Mouse (Mus musculus) heart, embryonic 14.5 days (tissue): ENCODE measurements around the gene Rock2. TPM values are rescaled to one million over a fixed set of nuclear protein-coding genes. Genes with fewer than 3 reads are reported as not detected.

ENCODE experiments used
- ATAC-seq: fragments of 200-750 bp; cut with Nextera tagmentation; 2 replicates; pipeline ENCODE4 v1.8.0; 2017; ENCODE audit warnings: low read depth, moderate TSS enrichment; ENCODE audit not compliant: insufficient number of reproducible peaks, insufficient read depth, low FRiP score
- H3K27ac ChIP-seq, 2 experiments: fragments of 200-500 bp in 1 of 2; fragments of 300-500 bp in 1 of 2; sonication (generic) in 1 of 2; replicated peaks in 1 of 2; 2 replicates each; pipeline ENCODE4 v1.5.1; 2012 to 2014; ENCODE audit warnings: low read depth in 2 of 2, low read length in 2 of 2, control low read depth in 1 of 2, mild to moderate bottlenecking in 1 of 2, mixed read lengths in 1 of 2; ENCODE audit not compliant: control insufficient read depth in 1 of 2, insufficient read depth in 1 of 2
- H3K27me3 ChIP-seq: fragments of 300-500 bp; sonication (generic); 2 replicates; pipeline ENCODE4 v1.6.1; 2014; ENCODE audit warnings: mild to moderate bottlenecking, low read length, control low read depth; ENCODE audit not compliant: control insufficient read depth, insufficient read depth
- H3K36me3 ChIP-seq: fragments of 300-500 bp; sonication (generic); 2 replicates; pipeline ENCODE4 v1.6.1; 2014; ENCODE audit warnings: mild to moderate bottlenecking, control low read depth, low read length, mixed read lengths; ENCODE audit not compliant: control insufficient read depth, insufficient read depth
- H3K4me1 ChIP-seq, 2 experiments: fragments of 200-500 bp in 1 of 2; fragments of 300-500 bp in 1 of 2; sonication (generic) in 1 of 2; 2 replicates each; pipeline ENCODE4 v1.6.1; 2012 to 2014; ENCODE audit warnings: low read length in 2 of 2, control low read depth in 1 of 2, mixed read lengths in 1 of 2; ENCODE audit not compliant: control insufficient read depth in 2 of 2, insufficient read depth in 2 of 2
- H3K4me2 ChIP-seq: fragments of 300-500 bp; sonication (generic); 2 replicates; pipeline ENCODE4 v1.6.1; 2014; ENCODE audit warnings: mild to moderate bottlenecking, low read length
- H3K4me3 ChIP-seq, 2 experiments: fragments of 200-500 bp in 1 of 2; fragments of 300-500 bp in 1 of 2; sonication (generic) in 1 of 2; 2 replicates each; pipeline ENCODE4 v1.5.1; 2012 to 2014; ENCODE audit warnings: low read length in 2 of 2, mild to moderate bottlenecking in 2 of 2, control low read depth in 1 of 2, low read depth in 1 of 2, moderate library complexity in 1 of 2; ENCODE audit not compliant: control insufficient read depth in 1 of 2, insufficient read depth in 1 of 2
- H3K9ac ChIP-seq: fragments of 300-500 bp; sonication (generic); 2 replicates; pipeline ENCODE4 v1.6.1; 2014; ENCODE audit warnings: mild to moderate bottlenecking, low read length
- H3K9me3 ChIP-seq: fragments of 300-500 bp; sonication (generic); 2 replicates; pipeline ENCODE4 v1.6.1; 2016; ENCODE audit warnings: low read length, control low read depth; ENCODE audit not compliant: control insufficient read depth
- WGBS: fragments of 180-500 bp; shearing (Covaris S2); extraction: QIAGEN DNeasy Blood & Tissue Kit; methylation state at CpG from one replicate; pipeline ENCODE4 v1.1.7; 2014; 5-methylcytosine and 5-hydroxymethylcytosine counted together
- polyA plus RNA-seq: library from polyadenylated mRNA; unstranded; fragments of >200 nt; fragmentation: Nextera tagmentation; extraction: Ambion mirVana; gene quantifications from 2 replicates; pipeline ENCODE4 v1.2.1, GENCODE M21; 2014

Rock2 gene
- polyA plus RNA-seq, 1 experiment from 2014 or later = 24.8 TPM

- Histone ChIP-seq H3K4me1 (peaks cover 4 to 14% of the 10 kb centered on the region in 2 experiments; a peak in 3 of 4 replicates), H3K27me3 (no peaks in the 10 kb centered on the region), H3K4me2 (peak overlapping the region; percentile 89), H3K9ac (no peak overlapping the region), H3K4me3 (no peak overlapping the region), H3K36me3 (peaks cover 4% of the 10 kb centered on the region; the same call in 1 of the 2 replicates), H3K9me3 (no peaks in the 10 kb centered on the region), H3K27ac (no peak overlapping the region)
- 54% methylated on average over 6 of the region's 6 CpGs for WGBS
- ATAC-seq = no peak
Observed at GRCm38 (mm10) chr12:17000628-17001027, 105.9 kb downstream of the Rock2 start.

GRCm38 (mm10) chr12:17001211-17001610 is 106.5 kb downstream of the Rock2 start:
- 44% methylated on average over 4 of the region's 4 CpGs for WGBS
- H3K4me1 ChIP-seq = peaks cover 4 to 14% of the 10 kb centered on the region in 2 experiments; a peak in 3 of 4 replicates
- no peak overlapping the region for H3K4me2 ChIP-seq
- no peaks in the 10 kb centered on the region for H3K27me3 ChIP-seq
- no peak overlapping the region for H3K27ac ChIP-seq
- H3K36me3 ChIP-seq = no peaks in the 10 kb centered on the region
- no peaks in the 10 kb centered on the region for H3K9me3 ChIP-seq
- H3K9ac ChIP-seq = no peak overlapping the region
- H3K4me3 ChIP-seq = no peak overlapping the region
- no peak for ATAC-seq

- H3K27ac ChIP-seq = no peak overlapping the region
- H3K4me2 ChIP-seq = no peak overlapping the region
- H3K36me3 ChIP-seq = no peaks in the 10 kb centered on the region
- H3K9ac ChIP-seq = no peak overlapping the region
- H3K27me3 ChIP-seq = no peaks in the 10 kb centered on the region
- 95% methylated on average over 6 of the region's 6 CpGs for WGBS
- H3K9me3 ChIP-seq = 0 out of 2 replicates have a peak, but pooled peaks cover 5% of the 10 kb centered on the region
- no peak overlapping the region for H3K4me3 ChIP-seq
- ATAC-seq = no peak
- peaks cover 6 to 7% of the 10 kb centered on the region in 2 experiments; a peak in 2 of 4 replicates for H3K4me1 ChIP-seq
Observed at GRCm38 (mm10) chr12:17009466-17009865, 114.8 kb downstream of the Rock2 start.

- peak within 1 kb of the TSS; percentile 36; the same call in 1 of the 2 replicates for H3K9ac ChIP-seq
- H3K4me1 ChIP-seq = peaks cover 6 to 7% of the 10 kb centered on the region in 2 experiments; a peak in 2 of 4 replicates
- H3K9me3 ChIP-seq = 0 out of 2 replicates have a peak, but pooled peaks cover 5% of the 10 kb centered on the region
- WGBS = 5% methylated on average over 29 of the region's 29 CpGs
- ATAC-seq = no peak
- no peak within 1 kb of the TSS for H3K27ac ChIP-seq
- peak within 1 kb of the TSS; percentile 63 for H3K4me2 ChIP-seq
- H3K36me3 ChIP-seq = no peaks in the 10 kb centered on the region
- H3K4me3 ChIP-seq = peak within 1 kb of the TSS; percentile 37 to 59
- no peaks in the 10 kb centered on the region for H3K27me3 ChIP-seq
Observed at GRCm38 (mm10) chr12:17011100-17011870, 116.6 kb downstream of the Rock2 start, which contains the start of gene 2410004P03Rik. 2410004P03Rik (minus strand) TSS chr12:17011727.

- H3K9ac ChIP-seq = no peak overlapping the region
- no peaks in the 10 kb centered on the region for H3K36me3 ChIP-seq
- H3K9me3 ChIP-seq = 0 out of 2 replicates have a peak, but pooled peaks cover 5% of the 10 kb centered on the region
- no peak for ATAC-seq
- H3K27ac ChIP-seq = no peak overlapping the region
- H3K4me3 ChIP-seq = no peak overlapping the region
- no peak overlapping the region for H3K4me2 ChIP-seq
- H3K27me3 ChIP-seq = no peaks in the 10 kb centered on the region
- WGBS = 71% methylated on average over 2 of the region's 2 CpGs
- peaks cover 6 to 7% of the 10 kb centered on the region in 2 experiments; a peak in 2 of 4 replicates for H3K4me1 ChIP-seq
Observed at GRCm38 (mm10) chr12:17012067-17012899, 117.6 kb downstream of the Rock2 start.

- no peaks in the 10 kb centered on the region for H3K9me3 ChIP-seq
- ATAC-seq = no peak
- no peak overlapping the region for H3K4me3 ChIP-seq
- H3K9ac ChIP-seq = no peak overlapping the region
- no peak overlapping the region for H3K4me2 ChIP-seq
- no peak overlapping the region for H3K27ac ChIP-seq
- H3K36me3 ChIP-seq = no peaks in the 10 kb centered on the region
- H3K27me3 ChIP-seq = no peaks in the 10 kb centered on the region
- peaks cover 6 to 7% of the 10 kb centered on the region in 2 experiments; a peak in 2 of 4 replicates for H3K4me1 ChIP-seq
- 55% methylated on average over 2 of the region's 2 CpGs for WGBS
Observed at GRCm38 (mm10) chr12:17015711-17016110, 121.0 kb downstream of the Rock2 start.

- 23% methylated on average over 4 of the region's 4 CpGs for WGBS
- no peaks in the 10 kb centered on the region; a peak in 1 of 4 replicates for H3K4me1 ChIP-seq
Observed at GRCm38 (mm10) chr12:17018468-17018867, 123.8 kb downstream of the Rock2 start.

More at GRCm38 (mm10) chr12:17018468-17018867, 123.8 kb downstream of the Rock2 start:
- Histone ChIP-seq H3K27ac (no peak overlapping the region), H3K36me3 (no peaks in the 10 kb centered on the region), H3K9ac (no peak overlapping the region), H3K4me3 (no peak overlapping the region), H3K4me2 (no peak overlapping the region), H3K9me3 (0 out of 2 replicates have a peak, but pooled peaks cover 3% of the 10 kb centered on the region), H3K27me3 (no peaks in the 10 kb centered on the region)
- ATAC-seq = no peak
